28 mouse cellular contexts compared by ENCODE assay signal in genomic region chr13:39880136-39880535, GRCm38 (mm10).
"Had no signal": no experiment of that assay in that cellular context is flagged by ENCODE, and none has a peak within 500 bp of the region (broad histone marks: within the 10 kb centered on the region; RNA-seq: fewer than 3 reads in every experiment).

No protein-coding gene starts in this region.

- H3K27ac ChIP-seq: heart, adult 2 months; heart, embryonic 13.5 days; heart, embryonic 15.5 days; hindbrain, embryonic 13.5 days; hindbrain, embryonic 15.5 days; hindbrain, postnatal 0 days; kidney, embryonic 15.5 days; layer of hippocampus, adult 2 months; left cerebral cortex, adult 2 months; limb, embryonic 10.5 days; limb, embryonic 12.5 days; liver, embryonic 13.5 days; liver, embryonic 15.5 days had no signal

- H3K9me3 ChIP-seq: heart, embryonic 13.5 days; heart, embryonic 15.5 days; hindbrain, embryonic 13.5 days; hindbrain, embryonic 15.5 days; kidney, embryonic 15.5 days; limb, embryonic 10.5 days; limb, embryonic 12.5 days; liver, embryonic 13.5 days; liver, embryonic 15.5 days had no signal

- H3K36me3 ChIP-seq: heart, embryonic 13.5 days; heart, embryonic 15.5 days; hindbrain, embryonic 13.5 days; hindbrain, embryonic 15.5 days; kidney, embryonic 15.5 days; limb, embryonic 10.5 days; limb, embryonic 12.5 days; liver, embryonic 13.5 days; liver, embryonic 15.5 days had no signal

- DNase-seq: gastrocnemius, postnatal 14 days; gastrocnemius, postnatal 36 days; heart, adult 11 months; heart, adult 2 months; heart, postnatal 14 days; heart, postnatal 36 days; kidney, adult 11 months; kidney, adult 2 months; kidney, adult 9 months; kidney, postnatal 10 days; kidney, postnatal 25 days; kidney, postnatal 4 days; liver; liver, embryonic 13.5 days had no signal

- H3K9ac ChIP-seq: heart, embryonic 13.5 days; heart, embryonic 15.5 days; hindbrain, embryonic 13.5 days; hindbrain, embryonic 15.5 days; kidney, embryonic 15.5 days; limb, embryonic 12.5 days; liver, embryonic 13.5 days; liver, embryonic 15.5 days had no signal

- H3K27me3 ChIP-seq: heart, embryonic 13.5 days; heart, embryonic 15.5 days; kidney, embryonic 15.5 days; limb, embryonic 12.5 days; liver, embryonic 13.5 days; liver, embryonic 15.5 days had no signal

- H3K4me1 ChIP-seq: heart, embryonic 13.5 days; heart, embryonic 15.5 days; kidney, embryonic 15.5 days; limb, embryonic 12.5 days; liver, embryonic 13.5 days; liver, embryonic 15.5 days had no signal

- ATAC-seq: hindbrain, postnatal 0 days; intestine, embryonic 16.5 days had no signal

- H3K4me3 ChIP-seq: heart, adult 2 months; heart, embryonic 13.5 days; heart, embryonic 15.5 days; hindbrain, embryonic 13.5 days; hindbrain, embryonic 15.5 days; kidney, embryonic 15.5 days; layer of hippocampus, adult 2 months; left cerebral cortex, adult 2 months; limb, embryonic 10.5 days; limb, embryonic 12.5 days; liver, embryonic 13.5 days; liver, embryonic 15.5 days had no signal

- H3K4me2 ChIP-seq: heart, embryonic 11.5 days; heart, embryonic 13.5 days; heart, embryonic 15.5 days; hindbrain, embryonic 13.5 days; hindbrain, embryonic 15.5 days; kidney, embryonic 15.5 days; limb, embryonic 12.5 days; liver, embryonic 11.5 days; liver, embryonic 13.5 days; liver, embryonic 15.5 days had no signal
